Mouse (Mus musculus): ENCODE results near the gene Susd3.

The Susd3 gene

DNA sequence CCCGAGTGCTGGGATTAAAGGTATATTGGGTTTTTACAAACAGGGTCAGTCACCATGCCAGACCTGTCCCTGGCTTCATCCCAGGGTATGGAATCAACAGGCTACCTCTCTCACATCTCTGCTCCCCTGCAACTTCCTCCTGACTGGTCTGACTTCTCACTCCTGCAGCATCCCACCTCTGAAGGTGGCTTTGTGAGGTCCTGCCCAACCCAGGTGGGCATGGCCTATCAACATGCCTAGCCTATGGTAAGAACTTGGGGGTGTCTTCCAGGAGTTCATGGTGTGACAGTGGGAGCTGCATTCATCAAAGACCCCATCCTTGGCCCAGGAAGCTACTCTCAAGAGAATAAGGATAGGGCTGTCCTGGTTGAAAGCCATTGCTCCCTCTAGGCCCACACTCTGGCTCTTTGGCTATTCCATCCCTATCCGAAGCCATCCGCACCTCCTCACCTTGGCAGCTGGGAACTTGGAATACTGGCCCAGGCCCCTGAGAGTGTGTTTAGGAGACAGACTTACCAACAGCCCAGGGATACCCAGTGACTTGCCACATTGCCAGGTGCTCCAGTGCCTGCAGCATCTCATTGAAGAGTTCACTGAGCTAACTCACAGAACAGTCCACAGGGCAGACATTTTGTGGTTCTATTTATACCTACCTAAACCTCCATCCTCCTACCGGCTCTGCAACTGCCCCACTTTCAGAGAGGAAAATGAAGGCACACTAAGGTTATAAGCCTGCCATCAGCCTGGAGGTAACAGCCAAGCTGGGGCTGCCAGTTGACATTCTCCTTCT lies 35.6 kb downstream of the Susd3 start:
- DNase-seq (ENCODE audit: low spot score), result no peak

DNA sequence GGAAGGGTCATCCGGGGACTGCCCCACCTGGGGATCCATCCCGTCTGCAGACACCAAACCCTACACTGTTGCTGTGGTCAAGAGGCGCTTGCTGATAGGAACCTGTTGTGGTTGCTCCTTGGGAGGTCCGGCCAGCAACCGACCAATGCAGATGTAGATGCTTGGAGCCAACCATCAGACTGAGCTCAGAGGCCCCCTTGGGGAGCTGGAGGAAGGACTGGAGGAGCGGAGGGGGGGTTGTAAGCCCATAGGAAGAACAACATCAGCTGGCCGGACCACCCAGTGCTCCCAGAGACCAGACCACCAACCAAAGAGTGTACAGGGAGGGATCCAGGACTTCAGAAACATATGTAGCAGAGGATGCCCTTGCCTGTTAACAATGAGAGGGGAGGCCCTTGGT lies 39.2 kb downstream of the Susd3 start:
- DNase-seq (ENCODE audit: low spot score), result no peak

GRCm38 (mm10) chr13:49206341-49206740 lies 42.2 kb downstream of the Susd3 start:
- no peak for DNase-seq (ENCODE audit: low spot score)

GRCm38 (mm10) chr13:49205381-49205998 lies 43.0 kb downstream of the Susd3 start:
- peak; percentile 64 for DNase-seq (ENCODE audit: low spot score)

GRCm38 (mm10) chr13:49202556-49202955 lies 46.0 kb downstream of the Susd3 start:
- DNase-seq (ENCODE audit: low spot score), result no peak

DNA sequence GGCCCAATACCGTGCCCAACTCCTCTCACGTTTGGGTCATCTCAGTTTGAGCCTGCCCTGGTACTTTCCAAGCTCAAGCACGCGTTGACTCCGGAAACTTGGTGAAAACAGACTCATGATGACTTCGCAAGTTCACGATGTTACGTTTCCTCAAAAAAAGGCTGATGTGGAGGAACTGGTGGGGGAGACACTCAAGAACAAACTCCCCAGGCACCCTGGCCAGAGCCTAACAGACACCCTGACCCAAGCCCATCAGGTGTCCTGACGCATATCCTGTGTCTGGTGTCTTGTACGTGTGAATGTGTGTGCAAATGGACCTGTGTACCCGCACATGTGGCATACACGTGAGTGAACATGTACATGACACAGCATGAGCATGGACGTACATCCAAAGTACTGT lies 47.8 kb downstream of the Susd3 start:
- no peak for DNase-seq (ENCODE audit: low spot score)

GRCm38 (mm10) chr13:49199891-49200290 lies 48.6 kb downstream of the Susd3 start:
- DNase-seq (ENCODE audit: low spot score), result no peak

GRCm38 (mm10) chr13:49198734-49199133 lies 49.8 kb downstream of the Susd3 start:
- DNase-seq (ENCODE audit: low spot score), result no peak

DNA sequence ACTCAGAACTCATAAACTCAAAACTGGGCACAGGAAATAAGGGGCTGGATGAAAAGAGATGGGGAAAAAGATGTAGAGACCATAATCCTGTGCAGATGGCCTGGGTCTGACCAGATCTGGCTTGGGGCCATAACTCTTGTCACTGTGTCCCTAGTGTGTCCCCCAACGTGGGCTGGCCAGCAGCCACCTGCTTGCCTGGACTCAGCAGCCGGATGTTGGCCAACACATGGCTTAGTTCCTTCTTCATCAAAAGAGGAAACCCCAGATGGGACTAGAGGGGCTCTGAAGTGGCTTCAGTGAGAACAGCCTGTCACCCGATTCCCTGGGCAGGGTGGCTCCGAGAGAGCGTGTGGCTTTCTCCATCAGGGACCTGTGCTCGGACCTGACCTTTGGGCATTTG lies 51.7 kb downstream of the Susd3 start:
- no peak for DNase-seq (ENCODE audit: low spot score)

- DNase-seq (ENCODE audit: low spot score), result no peak
These were observed 52.3 kb downstream of the Susd3 start for GRCm38 (mm10) chr13:49196211-49196610.

DNA sequence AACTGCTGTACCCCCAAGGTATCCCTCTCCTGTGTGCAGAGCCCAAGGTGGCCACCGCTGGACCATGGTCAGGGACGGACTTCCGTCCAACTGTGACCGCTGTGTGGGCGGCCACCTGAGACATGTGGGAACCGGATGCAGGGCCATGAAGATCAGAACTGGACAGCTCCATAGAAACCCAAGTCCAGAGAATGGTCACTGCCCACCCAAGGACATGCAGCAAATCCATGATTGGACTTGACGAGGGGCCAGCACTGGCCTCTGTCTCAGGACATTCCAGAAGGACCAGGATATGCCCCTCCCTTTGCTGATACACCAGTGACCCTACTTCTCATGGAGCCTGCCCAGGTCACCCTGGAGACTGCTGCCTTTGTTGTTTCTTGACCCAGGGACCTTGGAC lies 52.9 kb downstream of the Susd3 start:
- no peak for DNase-seq (ENCODE audit: low spot score)

DNA sequence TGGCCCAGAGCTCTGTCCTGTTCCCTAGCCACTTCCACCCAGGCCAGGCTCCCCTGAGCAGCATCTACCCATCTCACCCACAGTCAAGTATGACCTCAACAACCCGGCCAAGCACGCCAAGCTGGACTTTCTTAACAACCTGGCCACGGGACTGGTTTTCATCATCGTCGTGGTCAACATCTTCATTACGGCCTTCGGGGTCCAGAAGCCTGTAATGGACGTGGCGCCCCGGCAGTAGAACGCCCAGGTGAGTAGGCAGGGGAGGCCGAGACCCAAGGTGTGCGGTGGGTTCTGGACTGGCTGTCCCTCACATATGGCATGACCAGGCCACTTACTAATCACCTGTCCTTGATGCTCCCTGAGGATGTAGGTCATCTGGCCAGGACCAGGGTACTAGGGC lies 53.7 kb downstream of the Susd3 start:
- no peak for DNase-seq (ENCODE audit: low spot score)

GRCm38 (mm10) chr13:49193650-49194049 lies 54.9 kb downstream of the Susd3 start:
- no peak for DNase-seq (ENCODE audit: low spot score)

DNA sequence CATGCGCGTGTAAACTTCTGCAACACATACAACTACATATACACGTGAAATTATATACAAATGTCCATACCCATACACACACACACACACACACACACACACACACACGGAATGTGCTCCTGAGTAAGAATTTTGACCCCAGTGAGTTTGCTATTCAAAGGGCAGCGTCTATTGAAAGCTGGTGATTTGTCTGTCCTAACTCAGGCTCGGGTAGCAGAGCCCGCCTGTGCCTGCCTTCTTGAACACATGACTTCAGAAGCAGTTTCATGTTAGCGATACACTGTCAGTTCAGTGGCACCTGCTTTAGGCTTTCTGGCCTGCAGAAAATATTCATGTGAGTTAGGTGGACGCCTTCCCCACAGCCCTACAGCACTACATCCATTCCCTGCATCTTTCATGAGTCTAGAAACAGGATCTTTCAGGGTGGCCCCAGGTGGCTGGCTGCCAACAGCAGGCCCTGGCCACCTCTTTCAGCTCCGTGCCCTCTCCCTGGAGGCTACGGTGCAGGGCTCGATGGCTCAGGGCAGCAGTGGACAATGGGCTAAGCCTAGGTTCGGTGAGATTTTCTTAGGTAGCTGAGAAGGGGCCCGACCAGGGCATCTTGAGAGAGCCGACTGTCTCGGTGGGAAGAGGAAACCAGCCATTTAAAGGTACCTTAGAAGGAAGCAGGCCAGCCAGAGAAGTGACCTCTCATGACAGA lies 56.2 kb downstream of the Susd3 start:
- DNase-seq (ENCODE audit: low spot score), result no peak

DNA sequence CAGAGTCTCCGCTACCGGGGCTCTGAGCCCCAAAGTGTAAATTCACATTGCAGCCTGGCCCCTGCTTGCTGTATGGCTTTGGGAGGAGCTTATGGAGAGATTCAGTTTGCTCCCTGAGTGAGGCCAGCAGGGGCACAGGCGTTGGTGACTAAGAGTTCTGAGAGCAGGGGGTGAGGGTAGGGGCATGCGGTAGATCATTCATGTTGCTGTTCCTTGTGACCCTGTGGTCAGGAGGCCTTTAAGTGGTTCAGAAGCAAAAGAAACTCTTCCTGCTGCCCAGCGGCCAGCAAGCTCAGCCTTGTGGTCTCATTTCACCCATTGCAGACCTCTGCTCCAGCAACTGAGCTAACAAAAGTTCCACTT lies 56.9 kb downstream of the Susd3 start:
- no peak for DNase-seq (ENCODE audit: low spot score)

- DNase-seq (ENCODE audit: low spot score), result no peak
These were observed 57.4 kb downstream of the Susd3 start for GRCm38 (mm10) chr13:49190876-49191672.

DNA sequence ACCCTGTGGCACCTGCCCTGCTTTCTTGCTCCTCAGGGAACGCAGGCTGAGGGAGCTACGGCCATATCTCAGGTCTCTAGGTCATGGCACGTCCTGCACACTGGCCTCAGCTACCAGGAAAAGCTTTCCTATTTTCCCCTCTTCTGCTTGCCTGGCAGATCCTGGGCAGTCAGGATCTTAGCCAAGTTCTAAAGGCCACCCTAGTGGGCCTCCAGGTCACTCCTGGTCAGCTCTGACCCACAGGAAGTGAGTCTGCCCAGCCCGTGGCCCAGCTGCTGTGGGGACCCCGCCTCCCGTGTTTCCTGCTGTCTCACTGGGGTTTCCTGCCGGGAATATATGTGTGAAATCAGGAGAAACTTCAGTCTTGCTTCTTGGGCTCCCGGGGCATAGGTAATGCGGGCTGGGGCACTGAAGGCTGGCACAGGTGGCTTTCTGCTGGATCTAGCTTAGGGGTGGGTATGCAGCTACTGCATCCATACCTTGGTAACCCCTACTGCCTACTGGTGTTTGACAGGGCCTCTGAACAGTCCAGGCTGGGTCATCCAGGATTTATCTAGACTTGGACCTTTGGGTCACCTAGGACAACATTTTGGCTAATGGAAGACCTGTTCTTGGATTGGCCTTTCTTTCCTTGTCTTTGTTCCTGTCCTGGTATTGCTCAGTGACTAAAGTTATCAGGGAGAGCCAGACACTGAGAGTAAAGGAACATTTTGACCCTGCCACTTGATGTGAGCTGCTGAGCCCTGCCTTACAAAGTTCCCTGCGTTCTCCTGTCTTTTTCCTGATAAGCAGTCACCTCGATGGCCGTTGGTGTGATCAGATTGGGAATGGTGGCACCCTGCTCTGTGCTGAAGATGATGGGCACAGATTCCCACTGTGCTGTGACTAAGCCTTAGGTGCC lies 58.3 kb downstream of the Susd3 start:
- no peak for DNase-seq (ENCODE audit: low spot score)

DNA sequence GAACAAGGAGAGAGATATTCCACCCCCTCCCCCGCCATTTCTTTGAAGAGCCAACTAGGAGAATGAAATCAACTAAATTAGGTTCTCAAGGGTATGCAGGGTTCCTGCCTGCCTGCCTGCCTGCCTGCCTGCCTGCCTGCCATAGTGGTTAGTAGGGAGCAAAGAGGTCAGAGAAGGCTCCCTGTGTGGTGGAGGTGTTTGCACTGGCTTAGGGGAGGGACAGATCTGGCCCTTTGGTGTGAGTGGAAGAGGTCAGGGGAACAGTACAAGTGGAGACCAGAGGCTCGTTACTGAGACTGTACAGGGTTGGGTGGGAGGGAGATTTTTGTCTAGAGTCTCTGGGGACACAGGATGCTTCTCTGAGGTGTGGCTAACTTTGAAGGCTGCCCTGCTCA lies 59.5 kb downstream of the Susd3 start:
- no peak for DNase-seq (ENCODE audit: low spot score)

GRCm38 (mm10) chr13:49188219-49188965 lies 60.1 kb downstream of the Susd3 start:
- no peak for DNase-seq (ENCODE audit: low spot score)

Measured in c-Kit-positive CD71-positive TER-119-positive erythroid progenitor cells, embryonic 14.5 days (primary cell).